Mouse (Mus musculus) heart, embryonic 14.5 days (tissue): Measurements from ENCODE around the gene Wdr11. TPM values are rescaled to one million over a fixed set of nuclear protein-coding genes. Genes with fewer than 3 reads are reported as not detected.

Experiments
- ATAC-seq: fragments of 200-750 bp; cut with Nextera tagmentation; 2 replicates; pipeline ENCODE4 v1.8.0; 2017; ENCODE audit warnings: low read depth, moderate TSS enrichment; ENCODE audit not compliant: insufficient number of reproducible peaks, insufficient read depth, low FRiP score
- H3K27ac ChIP-seq, 2 experiments: fragments of 200-500 bp in 1 of 2; fragments of 300-500 bp in 1 of 2; sonication (generic) in 1 of 2; replicated peaks in 1 of 2; 2 replicates each; pipeline ENCODE4 v1.5.1; 2012 to 2014; ENCODE audit warnings: low read depth in 2 of 2, low read length in 2 of 2, control low read depth in 1 of 2, mild to moderate bottlenecking in 1 of 2, mixed read lengths in 1 of 2; ENCODE audit not compliant: control insufficient read depth in 1 of 2, insufficient read depth in 1 of 2
- H3K27me3 ChIP-seq: fragments of 300-500 bp; sonication (generic); 2 replicates; pipeline ENCODE4 v1.6.1; 2014; ENCODE audit warnings: mild to moderate bottlenecking, low read length, control low read depth; ENCODE audit not compliant: control insufficient read depth, insufficient read depth
- H3K36me3 ChIP-seq: fragments of 300-500 bp; sonication (generic); 2 replicates; pipeline ENCODE4 v1.6.1; 2014; ENCODE audit warnings: mild to moderate bottlenecking, control low read depth, low read length, mixed read lengths; ENCODE audit not compliant: control insufficient read depth, insufficient read depth
- H3K4me1 ChIP-seq, 2 experiments: fragments of 200-500 bp in 1 of 2; fragments of 300-500 bp in 1 of 2; sonication (generic) in 1 of 2; 2 replicates each; pipeline ENCODE4 v1.6.1; 2012 to 2014; ENCODE audit warnings: low read length in 2 of 2, control low read depth in 1 of 2, mixed read lengths in 1 of 2; ENCODE audit not compliant: control insufficient read depth in 2 of 2, insufficient read depth in 2 of 2
- H3K4me2 ChIP-seq: fragments of 300-500 bp; sonication (generic); 2 replicates; pipeline ENCODE4 v1.6.1; 2014; ENCODE audit warnings: mild to moderate bottlenecking, low read length
- H3K4me3 ChIP-seq, 2 experiments: fragments of 200-500 bp in 1 of 2; fragments of 300-500 bp in 1 of 2; sonication (generic) in 1 of 2; 2 replicates each; pipeline ENCODE4 v1.5.1; 2012 to 2014; ENCODE audit warnings: low read length in 2 of 2, mild to moderate bottlenecking in 2 of 2, control low read depth in 1 of 2, low read depth in 1 of 2, moderate library complexity in 1 of 2; ENCODE audit not compliant: control insufficient read depth in 1 of 2, insufficient read depth in 1 of 2
- H3K9ac ChIP-seq: fragments of 300-500 bp; sonication (generic); 2 replicates; pipeline ENCODE4 v1.6.1; 2014; ENCODE audit warnings: mild to moderate bottlenecking, low read length
- H3K9me3 ChIP-seq: fragments of 300-500 bp; sonication (generic); 2 replicates; pipeline ENCODE4 v1.6.1; 2016; ENCODE audit warnings: low read length, control low read depth; ENCODE audit not compliant: control insufficient read depth
- WGBS: fragments of 180-500 bp; shearing (Covaris S2); extraction: QIAGEN DNeasy Blood & Tissue Kit; methylation state at CpG from one replicate; pipeline ENCODE4 v1.1.7; 2014; 5-methylcytosine and 5-hydroxymethylcytosine counted together
- polyA plus RNA-seq: library from polyadenylated mRNA; unstranded; fragments of >200 nt; fragmentation: Nextera tagmentation; extraction: Ambion mirVana; gene quantifications from 2 replicates; pipeline ENCODE4 v1.2.1, GENCODE M21; 2014

The Wdr11 gene
- polyA plus RNA-seq, 1 experiment from 2014 or later, result 29.5 TPM

- H3K4me1 ChIP-seq, result no peaks in the 10 kb centered on the region; a peak in 1 of 4 replicates
- ATAC-seq, result no peak
- H3K36me3 ChIP-seq, result no peaks in the 10 kb centered on the region
- WGBS, result 27% methylated on average over 11 of the region's 12 CpGs
- H3K27me3 ChIP-seq, result no peaks in the 10 kb centered on the region
- no peaks in the 10 kb centered on the region for H3K9me3 ChIP-seq
- no peak overlapping the region for H3K9ac ChIP-seq
- no peak overlapping the region for H3K27ac ChIP-seq
- no peak overlapping the region for H3K4me2 ChIP-seq
- no peak overlapping the region for H3K4me3 ChIP-seq
These were observed 72.3 kb downstream of the Wdr11 start for GRCm38 (mm10) chr7:129663781-129664505.

DNA sequence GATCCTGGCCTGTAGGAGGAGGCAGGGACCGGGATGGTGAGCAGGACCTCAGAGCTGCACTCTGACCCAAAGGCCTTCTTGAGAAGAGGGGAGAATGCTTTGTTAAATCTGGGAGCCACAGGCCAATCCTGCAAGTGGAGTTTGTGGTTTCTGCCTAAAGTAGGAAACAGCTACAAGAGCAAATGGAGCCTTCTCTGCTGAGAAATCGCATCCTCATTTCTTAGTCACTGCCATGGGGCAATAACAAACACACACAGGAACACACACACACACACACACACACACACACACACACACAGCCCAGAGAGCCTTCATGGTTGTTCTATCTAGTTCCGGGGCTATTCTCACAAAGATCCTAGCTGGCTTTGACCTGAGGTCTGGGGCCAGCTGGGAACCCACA lies 73.7 kb downstream of the Wdr11 start:
- no peak for ATAC-seq
- Histone ChIP-seq H3K27ac (no peak overlapping the region), H3K4me1 (no peaks in the 10 kb centered on the region; a peak in 1 of 4 replicates)

GRCm38 (mm10) chr7:129665921-129666320 lies 74.3 kb downstream of the Wdr11 start:
- Histone ChIP-seq H3K36me3 (no peaks in the 10 kb centered on the region), H3K27me3 (no peaks in the 10 kb centered on the region), H3K9me3 (no peaks in the 10 kb centered on the region), H3K27ac (no peak overlapping the region), H3K9ac (no peak overlapping the region), H3K4me3 (no peak overlapping the region), H3K4me2 (no peak overlapping the region), H3K4me1 (no peaks in the 10 kb centered on the region; a peak in 1 of 4 replicates)
- no peak for ATAC-seq
- WGBS, result 73% methylated on average over 6 of the region's 6 CpGs

More for the DNA sequence above, 73.7 kb downstream of the Wdr11 start:
- no peaks in the 10 kb centered on the region for H3K27me3 ChIP-seq
- 84% methylated on average over 3 of the region's 3 CpGs for WGBS
- H3K9me3 ChIP-seq, result no peaks in the 10 kb centered on the region
- H3K4me3 ChIP-seq, result no peak overlapping the region
- H3K4me2 ChIP-seq, result no peak overlapping the region
- no peaks in the 10 kb centered on the region for H3K36me3 ChIP-seq
- H3K9ac ChIP-seq, result no peak overlapping the region

DNA sequence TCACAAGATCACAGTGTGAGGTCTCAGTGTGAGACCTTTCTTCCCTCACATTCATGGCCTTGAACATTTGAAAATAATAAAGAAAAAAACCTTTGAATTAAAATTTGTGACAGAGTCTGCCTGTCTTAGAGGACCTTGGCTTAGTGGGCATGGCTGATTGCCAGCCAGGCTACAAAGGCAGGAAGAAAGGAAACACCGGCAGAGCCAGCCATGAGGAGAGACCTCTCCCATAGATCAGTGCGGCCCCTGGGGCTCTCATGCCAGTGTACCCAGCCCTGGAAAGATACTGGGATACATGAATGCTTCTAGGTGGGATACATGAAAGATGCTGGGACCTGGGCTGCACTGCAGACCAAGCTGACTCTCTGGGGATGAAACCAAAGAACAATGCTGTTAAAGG lies 74.9 kb downstream of the Wdr11 start:
- H3K36me3 ChIP-seq, result no peaks in the 10 kb centered on the region
- no peak for ATAC-seq
- no peaks in the 10 kb centered on the region for H3K9me3 ChIP-seq
- H3K9ac ChIP-seq, result no peak overlapping the region
- H3K27ac ChIP-seq, result no peak overlapping the region
- no peak overlapping the region for H3K4me3 ChIP-seq
- no peaks in the 10 kb centered on the region; a peak in 1 of 4 replicates for H3K4me1 ChIP-seq
- H3K27me3 ChIP-seq, result no peaks in the 10 kb centered on the region
- no peak overlapping the region for H3K4me2 ChIP-seq
- 57% methylated on average over 2 of the region's 2 CpGs for WGBS

DNA sequence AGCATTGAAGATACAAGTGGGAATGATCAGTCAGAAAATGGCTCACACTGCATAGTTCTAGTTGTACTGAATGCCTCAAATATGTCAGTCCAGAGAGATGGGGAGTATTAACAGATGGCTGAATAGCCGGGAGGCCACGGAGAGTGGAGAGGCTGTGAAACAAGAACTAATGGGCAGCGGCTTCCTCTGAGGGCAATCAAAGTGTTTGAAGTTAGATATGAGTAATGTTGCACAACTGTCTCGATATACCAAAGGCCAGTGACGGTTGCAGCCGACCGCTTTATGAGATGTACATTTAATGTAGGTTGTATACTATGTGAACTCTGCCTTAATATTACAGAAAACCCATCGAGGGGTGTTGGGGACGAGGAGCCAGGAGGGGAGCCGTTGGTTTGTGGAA lies 78.6 kb downstream of the Wdr11 start:
- H3K27ac ChIP-seq, result no peak overlapping the region
- no peak overlapping the region for H3K4me2 ChIP-seq
- H3K9ac ChIP-seq, result no peak overlapping the region
- no peaks in the 10 kb centered on the region for H3K4me1 ChIP-seq
- no peaks in the 10 kb centered on the region for H3K27me3 ChIP-seq
- no peaks in the 10 kb centered on the region for H3K36me3 ChIP-seq
- 78% methylated on average over 10 of the region's 10 CpGs for WGBS
- no peak for ATAC-seq
- no peaks in the 10 kb centered on the region for H3K9me3 ChIP-seq
- H3K4me3 ChIP-seq, result no peak overlapping the region

DNA sequence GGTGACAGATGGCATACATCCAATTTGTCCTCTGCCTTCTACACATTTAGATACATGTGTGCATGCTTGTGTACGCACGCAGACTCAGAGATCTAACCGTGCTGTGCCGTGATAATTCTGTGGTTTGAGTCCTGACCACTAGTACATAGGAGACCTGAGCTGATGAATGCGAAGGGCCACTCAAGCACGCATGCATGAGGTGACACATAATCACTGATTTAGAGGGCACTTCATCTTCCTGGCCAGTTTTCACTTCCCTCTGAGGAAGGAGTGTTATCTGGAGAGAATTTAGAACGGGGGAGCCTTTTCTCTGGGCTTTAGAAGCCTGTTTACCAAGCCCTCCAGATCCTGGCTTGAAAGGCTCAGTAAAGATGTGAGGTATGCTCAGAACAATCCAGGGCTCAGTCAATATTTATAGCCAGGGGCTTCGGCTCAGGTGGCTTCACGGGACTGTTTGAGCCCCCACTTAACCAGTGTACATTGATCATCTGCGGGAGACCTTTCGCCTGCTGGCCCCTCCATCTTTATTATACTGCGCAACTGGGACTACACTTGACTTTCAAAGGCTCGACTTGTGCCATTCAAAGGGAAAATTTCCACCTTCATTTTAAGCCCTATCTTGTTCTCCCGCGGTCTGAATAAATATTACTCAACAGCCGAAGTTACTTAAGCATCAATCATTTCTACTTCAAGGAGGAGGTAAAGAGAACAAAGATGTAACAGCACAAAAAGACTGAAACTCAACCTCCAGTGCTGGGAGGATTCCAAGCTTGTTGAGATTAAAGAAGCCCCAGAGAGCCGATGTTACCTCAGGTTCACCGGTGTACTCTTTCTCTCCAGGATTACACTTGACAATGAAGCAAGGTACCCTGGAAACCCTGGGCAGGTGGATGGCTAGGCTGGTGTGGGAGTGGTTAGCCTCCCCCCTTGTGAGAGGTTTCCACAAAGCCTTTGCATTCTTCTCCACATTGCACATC lies 80.3 kb downstream of the Wdr11 start:
- Histone ChIP-seq H3K4me2 (no peak overlapping the region), H3K4me1 (no peaks in the 10 kb centered on the region), H3K36me3 (no peaks in the 10 kb centered on the region), H3K27me3 (no peaks in the 10 kb centered on the region), H3K27ac (no peak overlapping the region), H3K9ac (no peak overlapping the region), H3K9me3 (no peaks in the 10 kb centered on the region), H3K4me3 (no peak overlapping the region)
- ATAC-seq, result no peak
- WGBS, result 76% methylated on average over 18 of the region's 18 CpGs

DNA sequence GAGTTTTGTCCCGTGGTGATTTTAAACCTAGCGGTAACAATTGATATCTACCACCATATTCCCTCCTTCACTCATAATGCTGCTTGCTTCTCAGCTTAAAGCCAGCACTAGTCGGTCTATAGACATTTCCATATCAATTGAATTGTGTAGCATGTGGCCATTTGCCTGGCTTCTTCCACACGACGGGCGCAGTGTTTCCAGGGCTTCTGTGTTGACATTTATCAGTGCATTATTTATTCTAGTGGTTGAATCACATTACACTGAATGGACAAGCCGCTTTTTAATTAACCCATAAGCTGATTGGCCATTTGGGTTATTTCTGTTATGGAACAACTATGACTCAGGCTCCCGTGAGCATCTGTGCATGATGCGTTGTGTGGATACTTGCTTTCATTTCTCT lies 82.1 kb downstream of the Wdr11 start:
- Histone ChIP-seq H3K9ac (no peak overlapping the region), H3K4me1 (no peaks in the 10 kb centered on the region), H3K36me3 (no peaks in the 10 kb centered on the region), H3K4me2 (no peak overlapping the region), H3K4me3 (no peak overlapping the region), H3K27me3 (no peaks in the 10 kb centered on the region), H3K9me3 (no peaks in the 10 kb centered on the region), H3K27ac (no peak overlapping the region)
- no peak for ATAC-seq
- 86% methylated on average over 9 of the region's 9 CpGs for WGBS
